Mouse (Mus musculus) embryonic stem cell, embryonic (primary cell): ENCODE results near the gene Slc1a6.

Source experiments
- CTCF ChIA-PET, 4 experiments: fragments of 300-600 bp in 2 of 4; fragments of 350-600 bp in 2 of 4; sonication (Branson Sonifier 250); formaldehyde crosslinking; loops; one replicate each; lab custom pipeline; 2022; ENCODE audit warnings: inconsistent platforms in 2 of 4; lab: Charles Lee
- POLR2A ChIA-PET, 4 experiments: fragments of 300-600 bp in 2 of 4; fragments of 350-600 bp in 2 of 4; sonication (Branson Sonifier 250); formaldehyde crosslinking; loops; one replicate each; lab custom pipeline; 2022; ENCODE audit warnings: antibody characterized with exemption in 4 of 4, inconsistent platforms in 1 of 4; lab: Charles Lee

The Slc1a6 gene

GRCm38 (mm10) chr10:78779981-78780651, at the start of gene Slc1a6:
Gene Slc1a6, plus strand, starts transcription at chr10:78780496.
- CTCF ChIA-PET = no interaction called here
- POLR2A ChIA-PET = interaction anchor here in 2 of 4 experiments (0.8 to 1.2 kb wide), 3 partner anchors 9 to 32 kb away, joined by 3 to 4 read pairs (median 3); no protein-coding TSS in a partner anchor

GRCm38 (mm10) chr10:78739821-78740220, 40.5 kb upstream of the Slc1a6 start:
- ChIA-PET CTCF (no interaction called here), POLR2A (no interaction called here)

GRCm38 (mm10) chr10:78743721-78744120, 36.6 kb upstream of the Slc1a6 start:
- POLR2A ChIA-PET = no interaction called here
- CTCF ChIA-PET = interaction anchor here in 1 of 4 experiments (0.8 to 0.9 kb wide), 2 partner anchors 262 to 363 kb away, joined by 3 read pairs; no protein-coding TSS in a partner anchor

- CTCF ChIA-PET = interaction anchor here in 3 of 4 experiments (0.5 to 2.6 kb wide), 14 partner anchors 10 to 379 kb away, joined by 3 to 16 read pairs (median 4); no protein-coding TSS in a partner anchor
- POLR2A ChIA-PET = interaction anchor here in 2 of 4 experiments (0.5 to 0.7 kb wide), 2 partner anchors 61 to 1489 kb away, joined by 3 read pairs; no protein-coding TSS in a partner anchor
Observed at GRCm38 (mm10) chr10:78745453-78746232, 34.7 kb upstream of the Slc1a6 start.

GRCm38 (mm10) chr10:78747035-78747721, 33.1 kb upstream of the Slc1a6 start:
- POLR2A ChIA-PET = interaction anchor here in 2 of 4 experiments (0.8 to 1.7 kb wide), 9 partner anchors 26 to 957 kb away, joined by 3 to 6 read pairs (median 3); partner anchors contain the start of genes Slc1a6 (in 2 of the 2), Bsg (in 1 of the 2), Cdc34 (in 1 of the 2) and Ilvbl (in 1 of the 2)
- CTCF ChIA-PET = interaction anchor here in 2 of 4 experiments (1.0 to 2.6 kb wide), 9 partner anchors 9 to 282 kb away, joined by 3 to 16 read pairs (median 4); partner anchors contain the start of gene Pdxk (in 1 of the 2)

- ChIA-PET POLR2A (interaction anchor here in 2 of 4 experiments (1.0 to 1.7 kb wide), 4 partner anchors 25 to 39 kb away, joined by 3 to 6 read pairs (median 3); partner anchors contain the start of gene Slc1a6 (in 2 of the 2)), CTCF (interaction anchor here in 1 of 4 experiments (1.3 to 1.7 kb wide), 2 partner anchors 8 to 207 kb away, joined by 3 to 7 read pairs; no protein-coding TSS in a partner anchor)
Observed at GRCm38 (mm10) chr10:78748161-78748560, 32.1 kb upstream of the Slc1a6 start.

- ChIA-PET CTCF (interaction anchor here in 1 of 4 experiments (0.7 kb wide), 1 partner anchor 367 kb away, joined by 4 read pairs; no protein-coding TSS in a partner anchor), POLR2A (no interaction called here)
Observed at GRCm38 (mm10) chr10:78748946-78749345, 31.4 kb upstream of the Slc1a6 start.

GRCm38 (mm10) chr10:78752452-78753191, 27.7 kb upstream of the Slc1a6 start, which contains the start of gene Ccdc105:
Gene Ccdc105, minus strand, starts transcription at chr10:78753065.
- CTCF ChIA-PET = no interaction called here
- POLR2A ChIA-PET = interaction anchor here in 1 of 4 experiments (0.7 kb wide), 1 partner anchor 288 kb away, joined by 3 read pairs; the partner anchor contains the start of gene Pdxk

- ChIA-PET POLR2A (interaction anchor here in 2 of 4 experiments (0.6 to 1.3 kb wide), 6 partner anchors 15 to 779 kb away, joined by 3 to 5 read pairs (median 4); partner anchors contain the start of gene Icosl (in 1 of the 2)), CTCF (interaction anchor here in 3 of 4 experiments (0.6 to 2.4 kb wide), 13 partner anchors 8 to 384 kb away, joined by 3 to 16 read pairs (median 4); no protein-coding TSS in a partner anchor)
Observed at GRCm38 (mm10) chr10:78756021-78756420, 24.3 kb upstream of the Slc1a6 start.

GRCm38 (mm10) chr10:78765570-78765969, 14.7 kb upstream of the Slc1a6 start:
- ChIA-PET CTCF (interaction anchor here in 1 of 4 experiments (0.6 to 0.8 kb wide), 2 partner anchors 10 to 884 kb away, joined by 3 read pairs; no protein-coding TSS in a partner anchor), POLR2A (no interaction called here)

- ChIA-PET POLR2A (interaction anchor here in 1 of 4 experiments (0.6 kb wide), 1 partner anchor 35 kb away, joined by 4 read pairs; no protein-coding TSS in a partner anchor), CTCF (no interaction called here)
Observed at GRCm38 (mm10) chr10:78775830-78776229, 4.5 kb upstream of the Slc1a6 start.

- ChIA-PET POLR2A (interaction anchor here in 2 of 4 experiments (0.8 to 1.2 kb wide), 3 partner anchors 8 to 32 kb away, joined by 3 to 4 read pairs (median 3); no protein-coding TSS in a partner anchor), CTCF (no interaction called here)
Observed at GRCm38 (mm10) chr10:78779527-78779926, 769 bp upstream of the Slc1a6 start.

GRCm38 (mm10) chr10:78787566-78788087, 7.3 kb downstream of the Slc1a6 start:
- ChIA-PET POLR2A (interaction anchor here in 1 of 4 experiments (1.7 kb wide), 1 partner anchor 40 kb away, joined by 6 read pairs; no protein-coding TSS in a partner anchor), CTCF (no interaction called here)

GRCm38 (mm10) chr10:78790561-78790960, 10.3 kb downstream of the Slc1a6 start:
- ChIA-PET CTCF (no interaction called here), POLR2A (interaction anchor here in 1 of 4 experiments (0.6 kb wide), 1 partner anchor 12 kb away, joined by 4 read pairs; no protein-coding TSS in a partner anchor)

- POLR2A ChIA-PET = interaction anchor here in 1 of 4 experiments (1.6 kb wide), 1 partner anchor 9 kb away, joined by 4 read pairs; no protein-coding TSS in a partner anchor
- CTCF ChIA-PET = interaction anchor here in 1 of 4 experiments (0.6 to 1.0 kb wide), 2 partner anchors 44 to 84 kb away, joined by 3 to 5 read pairs; no protein-coding TSS in a partner anchor
Observed at GRCm38 (mm10) chr10:78801449-78801848, 21.2 kb downstream of the Slc1a6 start.

- ChIA-PET POLR2A (no interaction called here), CTCF (interaction anchor here in 1 of 4 experiments (0.6 kb wide), 1 partner anchor 275 kb away, joined by 3 read pairs; no protein-coding TSS in a partner anchor)
Observed at GRCm38 (mm10) chr10:78812358-78813060, 32.2 kb downstream of the Slc1a6 start.
